Mouse (Mus musculus) testis, postnatal 14 days (tissue): ENCODE data around the gene Btbd35f28.
"Not testable (repeated sequence)": the region's sequence is repeated elsewhere in the genome, so short reads cannot be mapped to it uniquely, and the experiment has no call there.

Source experiments
- DNase-seq: peaks from one replicate; pipeline ENCODE4 v3.0.0; 2021; ENCODE audit warnings: low spot score

Gene Btbd35f28

GRCm38 (mm10) chrX:4196276-4196675 is at the start of gene Btbd35f28:
TSS of gene Btbd35f28 (plus strand) at chrX:4196576.
- not testable (repeated sequence) for DNase-seq
